Mouse (Mus musculus): Measurements from ENCODE around the gene Olfr1153. TPM values are rescaled to one million over a fixed set of nuclear protein-coding genes. Genes with fewer than 3 reads are reported as not detected.

Olfr1153 gene
- total RNA-seq (2015) (not detected in 2 replicates), total RNA-seq (2017) (not detected in 2 replicates)

DNA sequence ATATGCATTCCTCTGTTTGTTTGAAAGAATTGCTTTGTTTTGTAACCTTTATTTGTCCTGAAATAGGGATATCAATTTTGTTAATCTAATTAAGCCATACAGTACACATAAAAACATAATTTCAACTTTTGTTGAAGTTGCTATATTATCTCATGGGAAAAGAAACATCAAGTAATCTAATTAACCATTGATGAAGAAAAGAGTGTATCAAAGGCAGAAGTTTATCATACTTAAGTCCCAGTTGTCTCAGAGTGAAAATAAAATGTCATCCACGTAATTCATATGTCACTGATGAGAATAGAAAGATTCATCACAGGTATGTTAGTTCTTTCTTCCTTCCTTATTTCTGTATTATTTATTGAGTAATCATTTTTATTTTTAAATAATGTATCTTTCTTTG is at the start of gene Olfr1153:
Gene Olfr1153 (plus strand): TSS at position 301 of the 400 bp plus-strand sequence.
- ATAC-seq (ENCODE audit: poor library complexity, severe bottlenecking): no peak

DNA sequence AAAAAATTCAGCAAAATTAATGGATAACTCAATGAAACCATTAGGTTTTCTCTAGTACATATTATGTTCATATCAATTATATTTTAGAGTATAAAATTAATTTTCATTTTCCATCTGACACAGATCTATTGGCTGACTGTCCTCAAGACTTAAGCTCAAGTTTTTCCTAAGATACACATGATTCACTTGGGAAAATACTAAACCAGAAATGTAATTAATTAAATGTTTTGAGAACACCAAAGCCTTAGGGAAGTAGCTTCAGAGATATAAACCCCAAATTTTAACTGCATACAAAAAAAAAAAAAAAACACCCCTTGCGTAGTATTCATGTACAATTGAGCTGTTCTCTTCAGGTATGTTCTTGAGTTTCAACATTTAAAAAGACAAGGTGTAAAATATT is 39.2 kb upstream of the Olfr1153 start, which contains the start of gene Olfr1151:
Gene Olfr1151 (plus strand): TSS at position 301 of the 400 bp plus-strand sequence.
- no peak for ATAC-seq (ENCODE audit: poor library complexity, severe bottlenecking)

DNA sequence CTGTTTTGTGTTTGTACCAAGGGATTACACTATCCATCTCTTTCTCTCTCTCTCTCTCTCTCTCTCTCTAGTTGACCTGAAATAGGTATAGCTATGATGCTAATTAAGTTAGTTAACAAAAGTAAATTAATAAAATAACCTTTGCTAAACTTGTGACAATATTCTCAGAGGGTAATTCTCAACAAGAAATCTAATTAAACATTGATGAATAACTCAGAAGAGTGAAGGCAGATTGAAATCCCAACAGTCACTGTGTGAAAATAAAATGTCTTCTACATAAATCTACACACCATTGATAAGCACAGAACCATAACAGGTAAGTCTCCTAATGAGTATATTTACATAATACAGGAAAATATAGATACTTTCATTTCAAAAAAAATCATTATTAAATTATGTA is 28.6 kb upstream of the Olfr1153 start, which contains the start of gene Olfr1152:
Gene Olfr1152 (plus strand): TSS at position 301 of the 400 bp plus-strand sequence.
- ATAC-seq (ENCODE audit: poor library complexity, severe bottlenecking): no peak

DNA sequence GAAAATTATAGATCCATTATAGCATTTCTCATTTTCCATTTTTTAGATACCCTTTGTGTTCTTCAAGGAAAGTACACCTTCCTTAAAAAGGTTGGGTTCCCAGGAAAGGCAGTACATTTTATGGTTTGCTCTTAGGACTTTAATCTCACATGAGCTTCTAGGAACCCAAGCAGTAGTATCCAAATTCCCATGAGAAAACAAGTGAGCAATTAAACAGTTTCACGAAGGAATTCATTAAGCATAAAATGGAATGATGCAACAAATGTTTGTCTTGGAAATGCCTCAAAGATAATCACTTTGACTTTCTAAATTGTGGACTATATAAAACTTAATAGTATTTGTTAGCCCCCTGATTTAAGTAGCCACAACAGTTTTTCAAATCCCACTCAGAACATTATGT is 10.3 kb downstream of the Olfr1153 start, which contains the start of gene Olfr1154:
Gene Olfr1154 (minus strand): TSS at position 101 of the 400 bp plus-strand sequence.
- ATAC-seq (ENCODE audit: poor library complexity, severe bottlenecking): no peak

DNA sequence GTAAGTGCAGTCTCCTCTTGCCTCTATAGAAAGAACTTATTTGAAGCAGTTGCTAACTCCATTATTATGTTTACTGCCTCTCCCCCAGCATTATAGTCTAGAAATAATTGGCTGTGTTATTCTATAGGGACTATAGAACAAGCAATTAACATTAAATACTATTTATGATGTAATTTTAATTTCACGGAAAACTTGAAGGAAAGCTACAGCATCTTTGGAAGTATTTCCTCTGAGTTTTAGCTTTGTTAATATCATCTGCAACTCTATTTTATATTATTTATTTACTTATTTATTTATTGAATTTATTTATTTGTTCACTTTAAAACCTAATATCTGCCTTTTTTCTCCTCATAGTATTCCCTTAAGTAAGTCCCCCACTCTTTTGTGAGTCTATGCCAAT is 50.3 kb downstream of the Olfr1153 start, which contains the start of gene Olfr1155:
Gene Olfr1155 (minus strand): TSS at position 101 of the 400 bp plus-strand sequence.
- no peak for ATAC-seq (ENCODE audit: poor library complexity, severe bottlenecking)

Other genes with a start within 250 kb of the Olfr1153 start
- not detected in 2 replicates for gene Olfr1133, start 247.6 kb upstream of the Olfr1153 start, total RNA-seq (2015)
- not detected in 2 replicates for gene Olfr1133, start 247.6 kb upstream of the Olfr1153 start, total RNA-seq (2017)
- not detected in 2 replicates for gene Olfr1134, start 236.5 kb upstream of the Olfr1153 start, total RNA-seq (2015)
- not detected in 2 replicates for gene Olfr1134, start 236.5 kb upstream of the Olfr1153 start, total RNA-seq (2017)
- gene Olfr1135, start 221.3 kb upstream of the Olfr1153 start, total RNA-seq (2015): not detected in 2 replicates
- gene Olfr1135, start 221.3 kb upstream of the Olfr1153 start, total RNA-seq (2017): not detected in 2 replicates
- not detected in 2 replicates for gene Olfr1136, start 201.0 kb upstream of the Olfr1153 start, total RNA-seq (2015)
- gene Olfr1136, start 201.0 kb upstream of the Olfr1153 start, total RNA-seq (2017): not detected in 2 replicates
- not detected in 2 replicates for gene Olfr1137, start 181.8 kb upstream of the Olfr1153 start, total RNA-seq (2015)
- gene Olfr1137, start 181.8 kb upstream of the Olfr1153 start, total RNA-seq (2017): not detected in 2 replicates
- not detected in 2 replicates for gene Olfr1138, start 155.0 kb upstream of the Olfr1153 start, total RNA-seq (2015)
- gene Olfr1138, start 155.0 kb upstream of the Olfr1153 start, total RNA-seq (2017): not detected in 2 replicates
- gene Olfr1140, start 151.2 kb upstream of the Olfr1153 start, total RNA-seq (2015): not detected in 2 replicates
- not detected in 2 replicates for gene Olfr1140, start 151.2 kb upstream of the Olfr1153 start, total RNA-seq (2017)
- not detected in 2 replicates for gene Olfr1141, start 141.0 kb upstream of the Olfr1153 start, total RNA-seq (2015)
- gene Olfr1141, start 141.0 kb upstream of the Olfr1153 start, total RNA-seq (2017): not detected in 2 replicates
- gene Olfr152, start 115.5 kb upstream of the Olfr1153 start, total RNA-seq (2015): not detected in 2 replicates
- gene Olfr152, start 115.5 kb upstream of the Olfr1153 start, total RNA-seq (2017): not detected in 2 replicates
- gene Olfr1143, start 94.4 kb upstream of the Olfr1153 start, total RNA-seq (2015): not detected in 2 replicates
- not detected in 2 replicates for gene Olfr1143, start 94.4 kb upstream of the Olfr1153 start, total RNA-seq (2017)
- gene Olfr1145, start 85.1 kb upstream of the Olfr1153 start, total RNA-seq (2015): not detected in 2 replicates
- gene Olfr1145, start 85.1 kb upstream of the Olfr1153 start, total RNA-seq (2017): not detected in 2 replicates
- gene Olfr1148, start 64.4 kb upstream of the Olfr1153 start, total RNA-seq (2015): not detected in 2 replicates
- gene Olfr1148, start 64.4 kb upstream of the Olfr1153 start, total RNA-seq (2017): not detected in 2 replicates
- not detected in 2 replicates for gene Olfr1150-ps1, start 51.0 kb upstream of the Olfr1153 start, total RNA-seq (2015)
- not detected in 2 replicates for gene Olfr1150-ps1, start 51.0 kb upstream of the Olfr1153 start, total RNA-seq (2017)
- gene Olfr1151, start 39.1 kb upstream of the Olfr1153 start, total RNA-seq (2015): not detected in 2 replicates
- gene Olfr1151, start 39.1 kb upstream of the Olfr1153 start, total RNA-seq (2017): not detected in 2 replicates
- not detected in 2 replicates for gene Olfr1152, start 28.5 kb upstream of the Olfr1153 start, total RNA-seq (2015)
- not detected in 2 replicates for gene Olfr1152, start 28.5 kb upstream of the Olfr1153 start, total RNA-seq (2017)
- not detected in 2 replicates for gene Olfr1154, start 10.2 kb downstream of the Olfr1153 start, total RNA-seq (2015)
- gene Olfr1154, start 10.2 kb downstream of the Olfr1153 start, total RNA-seq (2017): not detected in 2 replicates
- not detected in 2 replicates for gene Olfr1155, start 50.2 kb downstream of the Olfr1153 start, total RNA-seq (2015)
- gene Olfr1155, start 50.2 kb downstream of the Olfr1153 start, total RNA-seq (2017): not detected in 2 replicates
- not detected in 2 replicates for gene Olfr1156, start 58.1 kb downstream of the Olfr1153 start, total RNA-seq (2015)
- not detected in 2 replicates for gene Olfr1156, start 58.1 kb downstream of the Olfr1153 start, total RNA-seq (2017)
- gene Olfr1157, start 73.3 kb downstream of the Olfr1153 start, total RNA-seq (2015): not detected in 2 replicates
- gene Olfr1157, start 73.3 kb downstream of the Olfr1153 start, total RNA-seq (2017): not detected in 2 replicates
- gene Olfr74, start 79.7 kb downstream of the Olfr1153 start, total RNA-seq (2015): not detected in 2 replicates
- gene Olfr74, start 79.7 kb downstream of the Olfr1153 start, total RNA-seq (2017): not detected in 2 replicates
- not detected in 2 replicates for gene Olfr1158, start 95.2 kb downstream of the Olfr1153 start, total RNA-seq (2015)
- not detected in 2 replicates for gene Olfr1158, start 95.2 kb downstream of the Olfr1153 start, total RNA-seq (2017)
- not detected in 2 replicates for gene Olfr1160, start 113.3 kb downstream of the Olfr1153 start, total RNA-seq (2015)
- gene Olfr1160, start 113.3 kb downstream of the Olfr1153 start, total RNA-seq (2017): not detected in 2 replicates
- gene Olfr1161, start 127.8 kb downstream of the Olfr1153 start, total RNA-seq (2015): not detected in 2 replicates
- not detected in 2 replicates for gene Olfr1161, start 127.8 kb downstream of the Olfr1153 start, total RNA-seq (2017)
- gene Olfr73, start 142.7 kb downstream of the Olfr1153 start, total RNA-seq (2015): not detected in 2 replicates
- gene Olfr73, start 142.7 kb downstream of the Olfr1153 start, total RNA-seq (2017): not detected in 2 replicates
- gene Olfr1162, start 156.2 kb downstream of the Olfr1153 start, total RNA-seq (2015): not detected in 2 replicates
- gene Olfr1162, start 156.2 kb downstream of the Olfr1153 start, total RNA-seq (2017): not detected in 2 replicates
- not detected in 2 replicates for gene Olfr1163, start 176.9 kb downstream of the Olfr1153 start, total RNA-seq (2015)
- gene Olfr1163, start 176.9 kb downstream of the Olfr1153 start, total RNA-seq (2017): not detected in 2 replicates
- not detected in 2 replicates for gene Olfr1164, start 199.0 kb downstream of the Olfr1153 start, total RNA-seq (2015)
- not detected in 2 replicates for gene Olfr1164, start 199.0 kb downstream of the Olfr1153 start, total RNA-seq (2017)
- gene Olfr1166, start 233.3 kb downstream of the Olfr1153 start, total RNA-seq (2015): not detected in 2 replicates
- gene Olfr1166, start 233.3 kb downstream of the Olfr1153 start, total RNA-seq (2017): not detected in 2 replicates

Measured in megakaryocyte, adult 5-6 weeks (primary cell).